In genomic region chr10:80047041-80047565, GRCm38 (mm10) we compare ENCODE assay signal across 7 mouse cellular contexts. TPM values are rescaled to one million over a fixed set of nuclear protein-coding genes. Genes with fewer than 3 reads are reported as not detected.
A peak's percentile ranks its signal among the peaks of the same experiment; 100 is the strongest.
DNase-seq lines count a peak whose midpoint lies in the region; ATAC-seq lines count a peak whose summit lies in the region.

TSS of gene Gpx4 (plus strand) at chr10:80047166.

- H3K36me3 ChIP-seq in forebrain, embryonic 10.5 days (replicated peaks) = no peaks in the 10 kb centered on the region
- H3K36me3 ChIP-seq in limb, embryonic 10.5 days = no peaks in the 10 kb centered on the region
- H3K36me3 ChIP-seq in neural tube, embryonic 15.5 days = no peaks in the 10 kb centered on the region

- H3K27ac ChIP-seq in forebrain, embryonic 10.5 days = peak within 1 kb of the TSS; percentile 84
- H3K27ac ChIP-seq in limb, embryonic 10.5 days = peak within 1 kb of the TSS; percentile 67
- no peak within 1 kb of the TSS for H3K27ac ChIP-seq in neural tube, embryonic 15.5 days (replicated peaks)

- DNase-seq in thymus, postnatal 0 days (ENCODE audit: low spot score) = no peak
- no peak for DNase-seq in thymus, adult 18-20 months
- DNase-seq in forebrain, embryonic 10.5 days (ENCODE audit: extremely low spot score, low spot score) = no peak
- DNase-seq in heart, postnatal 4 days = no peak
- DNase-seq in limb, embryonic 10.5 days (ENCODE audit: low spot score) = no peak
- no peak for DNase-seq in testis, postnatal 10 days (ENCODE audit: low spot score)

- WGBS in forebrain, embryonic 10.5 days = 37% methylated on average over 9 of the region's 9 CpGs
- 41% methylated on average over 9 of the region's 9 CpGs for WGBS in limb, embryonic 10.5 days
- WGBS in neural tube, embryonic 15.5 days = 34% methylated on average over 9 of the region's 9 CpGs

- no peak within 1 kb of the TSS for H3K9ac ChIP-seq in neural tube, embryonic 15.5 days (replicated peaks)

- no peak for ATAC-seq in neural tube, embryonic 15.5 days (ENCODE audit: low FRiP score)

- H3K27me3 ChIP-seq in forebrain, embryonic 10.5 days (ENCODE audit: poor library complexity, severe bottlenecking) = peaks cover 12% of the 10 kb centered on the region; the same call in 1 of the 2 replicates
- peaks cover 17% of the 10 kb centered on the region for H3K27me3 ChIP-seq in limb, embryonic 10.5 days (ENCODE audit: low read depth, poor library complexity, severe bottlenecking)
- H3K27me3 ChIP-seq in neural tube, embryonic 15.5 days (replicated peaks) = no peaks in the 10 kb centered on the region

- H3K4me1 ChIP-seq in forebrain, embryonic 10.5 days = peaks cover 65% of the 10 kb centered on the region
- H3K4me1 ChIP-seq in limb, embryonic 10.5 days = peaks cover 44% of the 10 kb centered on the region
- H3K4me1 ChIP-seq in neural tube, embryonic 15.5 days = peaks cover 4% of the 10 kb centered on the region; the same call in 1 of the 2 replicates

- H3K4me2 ChIP-seq in neural tube, embryonic 15.5 days = no peak within 1 kb of the TSS

- no peaks in the 10 kb centered on the region for H3K9me3 ChIP-seq in forebrain, embryonic 10.5 days
- H3K9me3 ChIP-seq in limb, embryonic 10.5 days (replicated peaks) = no peaks in the 10 kb centered on the region
- no peaks in the 10 kb centered on the region for H3K9me3 ChIP-seq in neural tube, embryonic 15.5 days (replicated peaks)

- 0 out of 2 replicates have a peak within 1 kb of the TSS, but pooled peaks have one; percentile 20 for H3K4me3 ChIP-seq in forebrain, embryonic 10.5 days
- peak within 1 kb of the TSS; percentile 9; the same call in 1 of the 2 replicates for H3K4me3 ChIP-seq in limb, embryonic 10.5 days
- no peak within 1 kb of the TSS for H3K4me3 ChIP-seq in neural tube, embryonic 15.5 days (replicated peaks)

RNA-seq across cellular contexts. Expression of gene Gpx4, which starts in this region (rescaled TPM):
- polyA plus RNA-seq in thymus, postnatal 0 days (2015; fragmentation: Nextera tagmentation; extraction: Ambion mirVana) = 640 and 681 TPM in 2 replicates
- polyA plus RNA-seq in forebrain, embryonic 10.5 days (2016; fragmentation: Nextera tagmentation; extraction: Ambion mirVana) = 670 and 692 TPM in 2 replicates
- 100 to 1,000 TPM; 450 to 489 TPM for total RNA-seq in heart, postnatal 4 days (2021)
- polyA plus RNA-seq in limb, embryonic 10.5 days (2016; fragmentation: Nextera tagmentation; extraction: Ambion mirVana) = 589 and 631 TPM in 2 replicates
- polyA plus RNA-seq in neural tube, embryonic 15.5 days (2015; fragmentation: Nextera tagmentation; extraction: Ambion mirVana) = 559 and 600 TPM in 2 replicates
